ENCODE assay signal across 15 mouse cellular contexts in the genomic region with DNA sequence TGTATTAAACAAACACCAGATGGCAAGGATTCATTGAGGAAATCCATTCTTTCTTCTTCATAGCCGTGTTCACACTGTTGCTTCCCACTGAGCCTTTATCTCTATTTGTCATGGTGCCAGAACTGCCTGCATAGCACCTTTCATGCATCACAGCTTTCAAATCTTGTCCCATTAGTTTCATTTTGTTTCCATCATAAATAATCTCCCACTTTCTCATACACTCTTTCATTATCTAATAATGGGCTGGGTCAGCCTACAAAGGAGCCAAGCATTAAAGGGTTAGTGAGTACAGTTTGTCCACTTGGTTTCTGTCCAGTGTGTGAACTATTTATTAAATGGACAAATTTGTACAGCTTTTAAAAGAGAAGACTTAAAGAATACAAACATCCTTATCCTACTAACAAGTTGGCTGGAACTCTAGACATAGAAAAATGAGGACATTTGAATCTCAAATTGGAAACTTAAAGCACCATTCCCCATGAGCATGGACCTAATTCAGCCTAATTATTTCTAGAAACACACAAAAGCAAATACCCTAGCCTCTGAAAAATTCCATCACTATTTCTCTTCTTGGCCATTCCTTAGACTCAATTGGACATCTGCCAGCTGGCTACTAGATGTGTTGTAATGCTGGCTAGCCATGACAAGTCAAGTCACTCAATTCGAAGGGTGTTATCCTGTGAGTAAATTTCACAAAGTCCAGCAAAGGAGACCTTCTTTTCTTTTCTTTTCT.
DNase-seq lines count a peak whose midpoint lies in the region; ATAC-seq lines count a peak whose summit lies in the region.
"Had no signal": no experiment of that assay in that cellular context is flagged by ENCODE, and none has a peak within 500 bp of the region (broad histone marks: within the 10 kb centered on the region; RNA-seq: fewer than 3 reads in every experiment).

No protein-coding gene starts in this region.

- no peak overlapping the region for H3K27ac ChIP-seq in hindbrain, embryonic 15.5 days (replicated peaks)
- H3K27ac ChIP-seq: layer of hippocampus, adult 2 months had no signal

- no peak overlapping the region for H3K9ac ChIP-seq in hindbrain, embryonic 15.5 days

- H3K27me3 ChIP-seq in hindbrain, embryonic 15.5 days: 0 out of 2 replicates have a peak, but pooled peaks cover 8% of the 10 kb centered on the region

- 0 out of 2 replicates have a peak, but pooled peaks have one; percentile 23 for ATAC-seq in hindbrain, embryonic 15.5 days (ENCODE audit: low FRiP score, low read depth)
- ATAC-seq: inflammation-experienced regulatory T-cells, adult 6 months had no signal

- H3K4me1 ChIP-seq in hindbrain, embryonic 15.5 days (replicated peaks): no peaks in the 10 kb centered on the region

- no peak overlapping the region for H3K4me2 ChIP-seq in hindbrain, embryonic 15.5 days
- H3K4me2 ChIP-seq: liver, embryonic 11.5 days had no signal

- no peaks in the 10 kb centered on the region for H3K9me3 ChIP-seq in hindbrain, embryonic 15.5 days

- H3K4me3 ChIP-seq in hindbrain, embryonic 15.5 days: no peak overlapping the region
- H3K4me3 ChIP-seq: layer of hippocampus, adult 2 months; myocyte had no signal

- DNase-seq in kidney, postnatal 10 days: peak; percentile 6
- DNase-seq in kidney, adult 11 months: no peak
- DNase-seq in 416B (ENCODE audit: low read depth): peak; percentile 1
- peak; percentile 59 for DNase-seq in embryo, embryonic 10 days (ENCODE audit: low spot score)
- no peak for DNase-seq in urinary bladder, postnatal 25 days (ENCODE audit: low spot score)
- DNase-seq in ovary, adult 18-20 months (ENCODE audit: low spot score): no peak
- DNase-seq in spleen, adult 18-20 months: no peak
- DNase-seq: adrenal gland, adult 8-10 months; cerebellum, adult 11 months; thymus, postnatal 14 days had no signal

- 13% methylated on average over 2 of the region's 2 CpGs for WGBS in hindbrain, embryonic 15.5 days

- H3K36me3 ChIP-seq in hindbrain, embryonic 15.5 days: no peaks in the 10 kb centered on the region

Comparison
In these comparisons a context has a peak if more than half of its experiments do, and no peak if none do; other contexts are left out.
1. DNase-seq: peak in kidney, postnatal 10 days (single experiment), 416B (single experiment) and embryo, embryonic 10 days (single experiment); none in kidney, adult 11 months (single experiment), urinary bladder, postnatal 25 days (single experiment), ovary, adult 18-20 months (single experiment) and spleen, adult 18-20 months (0 of 2).